Mouse (Mus musculus) G1E (cell line): ENCODE data around the gene Pp2d1.

Experiments used
- CTCF ChIP-seq: IDR thresholded peaks from 2 replicates; pipeline ENCODE4 v1.5.1; 2012; ENCODE audit warnings: low read depth, low read length, inconsistent platforms, mixed read lengths
- GATA1 ChIP-seq: IDR thresholded peaks from 2 replicates; pipeline ENCODE4 v1.6.1; 2012; ENCODE audit warnings: borderline replicate concordance, low read length, inconsistent platforms, mixed read lengths
- GATA2 ChIP-seq: IDR thresholded peaks from 2 replicates; pipeline ENCODE4 v1.6.1; 2012; ENCODE audit warnings: low read depth, low read length, inconsistent platforms, borderline replicate concordance
- POLR2AphosphoS5 ChIP-seq: IDR thresholded peaks from 2 replicates; pipeline ENCODE4 v1.6.1; 2012; ENCODE audit warnings: low read depth, low read length, inconsistent platforms; ENCODE audit not compliant: insufficient replicate concordance
- TAL1 ChIP-seq: conservative IDR thresholded peaks from 2 replicates; pipeline ENCODE4 v1.6.1; 2012; ENCODE audit warnings: low read depth, low read length, inconsistent platforms, mixed read lengths

GRCm38 (mm10) chr17:53566919-53567345, 27.7 kb upstream of the Pp2d1 start:
- TF ChIP-seq CTCF (no peak), GATA1 (no peak), TAL1 (no peak), POLR2AphosphoS5 (no peak), GATA2 (no peak)
